Mouse (Mus musculus): ENCODE measurements around the gene Tpbgl.

GRCm38 (mm10) chr7:99661571-99662230 lies 34.8 kb upstream of the Tpbgl start:
- TF ChIP-seq POLR2A (IDR thresholded peaks at IDR 0.05; ENCODE audit: low read depth, low read length): no peak
- no peak for TF ChIP-seq CTCF (IDR thresholded peaks at IDR 0.05; ENCODE audit: borderline replicate concordance, insufficient read depth, low read length)
